Mouse (Mus musculus) midbrain, embryonic 12.5 days (tissue): ENCODE measurements at regions not wholly inside any gene's neighbourhood (a gene's known extent, or its start where the extent isn't known, plus 50 kb on each side); places are given as distances from the start of the nearest gene placed in this dataset.

ENCODE experiments used
- ATAC-seq: fragments of 200-750 bp; cut with Nextera tagmentation; 2 replicates; pipeline ENCODE4 v1.8.0; 2017; ENCODE audit warnings: low read depth, moderate TSS enrichment, moderate library complexity; ENCODE audit not compliant: low FRiP score
- H3K27ac ChIP-seq: fragments of 300-500 bp; sonication (generic); replicated peaks from 2 replicates; pipeline ENCODE4 v1.5.1; 2016; ENCODE audit warnings: mild to moderate bottlenecking
- H3K27me3 ChIP-seq: fragments of 300-500 bp; sonication (generic); 2 replicates; pipeline ENCODE4 v1.6.1; 2016; ENCODE audit warnings: mild to moderate bottlenecking
- H3K36me3 ChIP-seq: fragments of 300-500 bp; sonication (generic); 2 replicates; pipeline ENCODE4 v1.6.1; 2016
- H3K4me1 ChIP-seq: fragments of 300-500 bp; sonication (generic); 2 replicates; pipeline ENCODE4 v1.6.1; 2016
- H3K4me2 ChIP-seq: fragments of 300-500 bp; sonication (generic); replicated peaks from 2 replicates; pipeline ENCODE4 v1.6.1; 2016; ENCODE audit warnings: mild to moderate bottlenecking, moderate library complexity
- H3K4me3 ChIP-seq: fragments of 300-500 bp; sonication (generic); 2 replicates; pipeline ENCODE4 v1.5.1; 2016; ENCODE audit warnings: mild to moderate bottlenecking
- H3K9ac ChIP-seq: fragments of 300-500 bp; sonication (generic); replicated peaks from 2 replicates; pipeline ENCODE4 v1.6.1; 2016; ENCODE audit warnings: mild to moderate bottlenecking, moderate library complexity
- H3K9me3 ChIP-seq: fragments of 300-500 bp; sonication (generic); 2 replicates; pipeline ENCODE4 v1.6.1; 2016; ENCODE audit warnings: mild to moderate bottlenecking
- WGBS: fragments of 180-500 bp; shearing (Covaris S2); methylation state at CpG from one replicate; pipeline ENCODE4 v1.1.7; 2016; 5-methylcytosine and 5-hydroxymethylcytosine counted together

DNA sequence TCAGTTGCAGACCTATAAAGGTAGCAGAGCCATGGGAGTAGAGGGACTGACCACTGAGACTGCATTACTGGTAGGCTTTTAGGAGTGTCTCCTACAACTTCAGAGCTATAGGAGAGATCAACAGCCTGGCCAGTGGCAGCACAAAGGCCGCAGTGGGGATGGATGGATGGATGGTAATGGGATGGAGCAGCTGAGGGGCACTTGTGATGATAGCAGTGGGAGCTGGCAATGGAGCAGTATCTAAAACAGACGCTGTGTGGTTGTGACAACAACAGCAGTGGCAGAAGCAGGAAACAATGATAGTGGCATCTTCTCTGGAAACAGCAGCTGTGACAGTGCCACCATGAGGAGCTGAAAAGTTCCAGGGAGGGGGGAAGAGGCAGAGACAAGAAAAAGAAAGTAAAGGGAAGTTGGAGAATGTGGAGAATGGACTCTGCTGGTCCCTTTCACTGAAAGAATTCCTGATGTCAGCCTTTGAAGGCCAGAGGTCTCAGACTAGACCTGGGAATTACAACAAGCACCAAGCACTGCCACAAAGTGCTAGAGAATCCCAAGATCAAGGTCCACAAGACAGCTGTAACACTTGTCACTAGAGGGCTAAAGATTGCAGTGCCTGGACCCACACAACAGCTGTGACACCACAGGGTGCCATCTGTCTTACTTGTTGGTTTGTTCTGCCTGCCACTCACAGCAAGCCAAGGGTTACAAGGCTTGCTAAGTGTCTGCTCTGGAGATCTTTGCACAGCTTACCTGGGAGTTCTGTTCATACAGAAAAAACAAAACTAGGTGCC lies 624.1 kb upstream of the Pitx2 start:
- no peaks in the 10 kb centered on the region for H3K36me3 ChIP-seq
- no peaks in the 10 kb centered on the region for H3K9me3 ChIP-seq
- no peak for ATAC-seq
- no peak overlapping the region for H3K9ac ChIP-seq
- no peaks in the 10 kb centered on the region for H3K4me1 ChIP-seq
- 78% methylated on average over 2 of the region's 2 CpGs for WGBS
- no peaks in the 10 kb centered on the region for H3K27me3 ChIP-seq
- no peak overlapping the region for H3K4me2 ChIP-seq
- no peak overlapping the region for H3K4me3 ChIP-seq
- H3K27ac ChIP-seq, result no peak overlapping the region

GRCm38 (mm10) chr3:128570551-128570950 lies 629.1 kb upstream of the Pitx2 start:
- Histone ChIP-seq H3K4me2 (no peak overlapping the region), H3K9ac (no peak overlapping the region), H3K4me3 (no peak overlapping the region), H3K27me3 (no peaks in the 10 kb centered on the region), H3K4me1 (no peaks in the 10 kb centered on the region), H3K36me3 (no peaks in the 10 kb centered on the region), H3K27ac (no peak overlapping the region), H3K9me3 (no peaks in the 10 kb centered on the region)
- ATAC-seq, result no peak
- WGBS, result 90% methylated on average over 3 of the region's 3 CpGs

GRCm38 (mm10) chr3:128565386-128565785 lies 634.3 kb upstream of the Pitx2 start:
- Histone ChIP-seq H3K9ac (no peak overlapping the region), H3K27ac (no peak overlapping the region), H3K4me3 (no peak overlapping the region), H3K4me1 (no peaks in the 10 kb centered on the region), H3K27me3 (no peaks in the 10 kb centered on the region), H3K9me3 (no peaks in the 10 kb centered on the region), H3K4me2 (no peak overlapping the region), H3K36me3 (no peaks in the 10 kb centered on the region)
- ATAC-seq, result no peak
- 84% methylated on average over 8 of the region's 8 CpGs for WGBS

DNA sequence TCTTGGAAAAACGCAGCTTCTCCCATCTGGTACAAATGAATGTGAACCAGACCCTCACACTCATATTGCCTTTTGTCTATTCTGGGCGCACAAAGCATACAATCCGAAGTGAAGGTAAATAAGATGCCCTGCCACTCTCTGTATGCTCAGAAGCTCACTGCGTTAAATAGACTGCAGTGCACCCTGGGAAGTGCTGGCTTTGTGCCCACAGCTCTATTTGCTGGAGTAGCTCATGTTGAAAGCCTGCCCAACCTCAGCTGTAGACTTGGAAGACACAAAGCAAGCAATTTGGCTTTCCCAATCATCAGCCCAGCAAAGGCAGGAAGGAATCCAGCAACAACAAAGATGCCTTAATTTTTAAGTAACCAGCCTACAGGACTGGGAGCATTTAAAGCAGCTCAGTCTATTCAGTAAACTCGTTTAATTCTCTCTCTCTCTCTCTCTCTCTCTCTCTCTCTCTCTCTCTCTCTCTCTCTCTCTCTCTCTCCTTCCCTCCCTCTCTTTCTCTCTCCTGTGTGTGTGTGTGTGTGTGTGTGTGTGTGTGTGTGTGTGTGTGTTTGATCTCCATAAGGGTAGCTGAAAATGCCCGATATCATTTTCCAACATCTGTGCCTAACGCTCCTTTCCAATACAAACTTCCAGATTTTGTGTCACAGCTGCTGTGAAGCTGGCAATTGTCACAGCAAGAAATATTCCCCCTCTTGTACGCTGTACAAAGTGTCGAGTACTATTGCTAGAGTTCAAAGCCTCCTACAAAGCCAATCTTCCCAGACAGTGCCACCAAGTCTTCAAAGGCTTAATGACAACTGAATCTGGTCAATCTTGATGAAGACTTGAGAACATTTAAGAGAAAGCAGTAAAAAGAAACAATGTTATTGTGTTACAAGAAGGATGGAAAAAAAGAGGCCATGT lies 650.5 kb upstream of the Fam241a start:
- Histone ChIP-seq H3K9ac (no peak overlapping the region), H3K9me3 (no peaks in the 10 kb centered on the region), H3K4me3 (no peak overlapping the region), H3K4me2 (no peak overlapping the region), H3K27me3 (no peaks in the 10 kb centered on the region), H3K27ac (peak overlapping the region; percentile 42), H3K36me3 (no peaks in the 10 kb centered on the region), H3K4me1 (0 out of 2 replicates have a peak, but pooled peaks cover 4% of the 10 kb centered on the region)
- WGBS, result 60% methylated on average over 9 of the region's 9 CpGs
- ATAC-seq, result peak; percentile 91

DNA sequence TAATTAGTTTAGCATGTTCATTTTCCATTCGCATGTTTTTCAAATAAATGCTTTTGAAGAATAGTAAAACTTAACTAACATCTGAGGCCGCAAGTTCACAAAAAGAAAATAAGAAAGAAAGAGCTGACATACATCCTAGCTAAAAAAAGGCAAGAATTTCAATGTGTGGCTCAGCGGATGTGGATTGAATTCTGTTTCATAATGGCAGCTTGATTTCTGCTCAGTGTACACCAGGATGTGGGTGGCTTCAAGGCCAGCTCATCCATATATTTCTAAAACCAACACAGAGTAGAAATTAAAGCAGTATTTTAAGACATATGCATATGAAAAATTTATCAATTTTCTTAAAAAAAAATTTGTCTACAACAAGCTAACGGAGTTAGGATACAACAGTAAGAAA lies 629.3 kb upstream of the Fam241a start:
- no peaks in the 10 kb centered on the region for H3K9me3 ChIP-seq
- 87% methylated on average over 4 of the region's 4 CpGs for WGBS

GRCm38 (mm10) chr3:128520671-128521103 lies 624.6 kb upstream of the Fam241a start:
- no peak overlapping the region for H3K4me2 ChIP-seq
- no peaks in the 10 kb centered on the region for H3K27me3 ChIP-seq
- peak; percentile 53; the same call in 1 of the 2 replicates for ATAC-seq
- H3K9me3 ChIP-seq, result no peaks in the 10 kb centered on the region
- no peaks in the 10 kb centered on the region for H3K36me3 ChIP-seq
- H3K27ac ChIP-seq, result peak overlapping the region; percentile 8
- H3K4me3 ChIP-seq, result no peak overlapping the region
- 70% methylated on average over 7 of the region's 7 CpGs for WGBS
- H3K4me1 ChIP-seq, result peaks cover 15% of the 10 kb centered on the region
- H3K9ac ChIP-seq, result no peak overlapping the region

More for the DNA sequence above, 629.3 kb upstream of the Fam241a start:
- ATAC-seq, result no peak
- Histone ChIP-seq H3K27ac (no peak overlapping the region), H3K9ac (no peak overlapping the region), H3K4me1 (peaks cover 4% of the 10 kb centered on the region), H3K4me2 (no peak overlapping the region), H3K27me3 (no peaks in the 10 kb centered on the region), H3K4me3 (no peak overlapping the region), H3K36me3 (no peaks in the 10 kb centered on the region)

GRCm38 (mm10) chr3:128519913-128520316 lies 623.8 kb upstream of the Fam241a start:
- 32% methylated on average over 6 of the region's 6 CpGs for WGBS
- peak overlapping the region; percentile 13 for H3K4me2 ChIP-seq
- no peak overlapping the region for H3K4me3 ChIP-seq
- no peak overlapping the region for H3K9ac ChIP-seq
- no peaks in the 10 kb centered on the region for H3K36me3 ChIP-seq
- no peaks in the 10 kb centered on the region for H3K9me3 ChIP-seq
- H3K4me1 ChIP-seq, result peaks cover 15% of the 10 kb centered on the region
- H3K27me3 ChIP-seq, result no peaks in the 10 kb centered on the region
- ATAC-seq, result peak; percentile 82
- peak overlapping the region; percentile 8; the same call in 1 of the 2 replicates for H3K27ac ChIP-seq

DNA sequence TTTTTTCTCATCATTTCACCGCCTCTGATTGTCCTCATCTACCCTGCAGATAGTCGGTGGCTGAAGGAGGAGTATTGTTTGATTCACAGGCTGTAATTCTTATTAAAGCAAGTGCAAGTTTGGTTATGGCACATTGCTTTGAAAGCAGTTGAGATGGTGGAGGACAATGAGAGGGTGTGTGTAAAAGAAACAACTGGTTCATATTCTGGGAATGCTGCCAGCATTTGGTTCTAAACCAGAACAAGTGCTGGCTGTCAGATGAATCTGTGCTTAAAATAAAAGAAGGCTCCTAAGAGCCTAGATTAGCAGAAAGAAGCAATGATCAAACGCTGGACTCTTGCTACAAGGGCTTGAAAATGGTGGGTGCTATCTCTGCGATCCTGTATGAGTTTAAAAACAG lies 622.7 kb upstream of the Fam241a start:
- Histone ChIP-seq H3K4me1 (peaks cover 15% of the 10 kb centered on the region), H3K4me3 (no peak overlapping the region), H3K27ac (no peak overlapping the region), H3K9ac (no peak overlapping the region), H3K36me3 (no peaks in the 10 kb centered on the region), H3K4me2 (no peak overlapping the region), H3K9me3 (no peaks in the 10 kb centered on the region), H3K27me3 (no peaks in the 10 kb centered on the region)
- WGBS, result 75% methylated on average over 4 of the region's 4 CpGs
- no peak for ATAC-seq

- ATAC-seq, result no peak
- 52% methylated on average over 3 of the region's 3 CpGs for WGBS
- H3K27me3 ChIP-seq, result no peaks in the 10 kb centered on the region
Measured at GRCm38 (mm10) chr3:128471111-128471510, 575.0 kb upstream of the Fam241a start.

GRCm38 (mm10) chr3:128429706-128430105 lies 533.6 kb upstream of the Fam241a start:
- Histone ChIP-seq H3K4me3 (no peak overlapping the region), H3K4me2 (no peak overlapping the region)
- no peak for ATAC-seq

More at GRCm38 (mm10) chr3:128471111-128471510, 575.0 kb upstream of the Fam241a start:
- Histone ChIP-seq H3K9me3 (no peaks in the 10 kb centered on the region), H3K9ac (no peak overlapping the region), H3K4me2 (no peak overlapping the region), H3K27ac (no peak overlapping the region), H3K4me1 (no peaks in the 10 kb centered on the region), H3K4me3 (no peak overlapping the region), H3K36me3 (no peaks in the 10 kb centered on the region)

GRCm38 (mm10) chr3:128415568-128415967 lies 519.4 kb upstream of the Fam241a start:
- Histone ChIP-seq H3K36me3 (no peaks in the 10 kb centered on the region), H3K4me2 (no peak overlapping the region), H3K9me3 (no peaks in the 10 kb centered on the region), H3K27me3 (no peaks in the 10 kb centered on the region), H3K4me1 (peaks cover 3% of the 10 kb centered on the region; the same call in 1 of the 2 replicates), H3K4me3 (no peak overlapping the region), H3K27ac (no peak overlapping the region), H3K9ac (no peak overlapping the region)
- no peak for ATAC-seq
- 89% methylated on average over 2 of the region's 2 CpGs for WGBS

More at GRCm38 (mm10) chr3:128429706-128430105, 533.6 kb upstream of the Fam241a start:
- no peaks in the 10 kb centered on the region for H3K9me3 ChIP-seq
- H3K4me1 ChIP-seq, result no peaks in the 10 kb centered on the region
- no peaks in the 10 kb centered on the region for H3K27me3 ChIP-seq
- H3K36me3 ChIP-seq, result no peaks in the 10 kb centered on the region
- H3K27ac ChIP-seq, result no peak overlapping the region
- H3K9ac ChIP-seq, result no peak overlapping the region

GRCm38 (mm10) chr3:128413481-128413880 lies 517.4 kb upstream of the Fam241a start:
- Histone ChIP-seq H3K4me2 (no peak overlapping the region), H3K27ac (no peak overlapping the region), H3K36me3 (no peaks in the 10 kb centered on the region), H3K4me1 (peaks cover 3% of the 10 kb centered on the region; the same call in 1 of the 2 replicates), H3K9me3 (no peaks in the 10 kb centered on the region), H3K9ac (no peak overlapping the region), H3K27me3 (no peaks in the 10 kb centered on the region), H3K4me3 (no peak overlapping the region)
- 83% methylated on average over 1 of the region's 1 CpGs for WGBS
- no peak for ATAC-seq
